Mouse (Mus musculus) adrenal gland, postnatal 14 days (tissue): ENCODE data around the gene Cadps2. TPM values are rescaled to one million over a fixed set of nuclear protein-coding genes. Genes with fewer than 3 reads are reported as not detected.
A peak's percentile ranks its signal among the peaks of the same experiment; 100 is the strongest.

Experiments used
- DNase-seq: peaks from one replicate; pipeline ENCODE4 v3.0.0; 2021; ENCODE audit warnings: mixed read lengths
- long read RNA-seq, 2 experiments: library from polyadenylated mRNA; stranded (forward); transcript quantifications; one replicate each; pipeline ENCODE4 v2.0.0; 2021
- total RNA-seq: library from RNA; stranded (reverse); gene quantifications from 2 replicates; pipeline ENCODE4 v1.2.3, GENCODE M21; 2021

The Cadps2 gene
- 4.0 and 4.4 TPM in 2 replicates for total RNA-seq
- long read RNA-seq, experiment 1, partial matches to known transcripts = 1 of 2 reads
- long read RNA-seq, experiment 1, other reads (novel, unspliced or antisense) = 1 of 2 reads
- long read RNA-seq, experiment 2 = 0 reads

- peak; percentile 79 for DNase-seq
Measured at GRCm38 (mm10) chr6:23839009-23839811, at the start of gene Cadps2. Gene Cadps2, minus strand, starts transcription at chr6:23839421.

- peak; percentile 37 for DNase-seq
Measured at GRCm38 (mm10) chr6:23886418-23886817, 47.2 kb upstream of the Cadps2 start.

- no peak for DNase-seq
Measured at GRCm38 (mm10) chr6:23876765-23877408, 37.7 kb upstream of the Cadps2 start.

GRCm38 (mm10) chr6:23876363-23876762 is 37.1 kb upstream of the Cadps2 start:
- DNase-seq = no peak

- DNase-seq = no peak
Measured at GRCm38 (mm10) chr6:23873812-23874211, 34.6 kb upstream of the Cadps2 start.

- DNase-seq = no peak
Measured at GRCm38 (mm10) chr6:23873231-23873630, 34.0 kb upstream of the Cadps2 start.

- DNase-seq = peak; percentile 9
Measured at GRCm38 (mm10) chr6:23869971-23870370, 30.8 kb upstream of the Cadps2 start.

GRCm38 (mm10) chr6:23866298-23866697 is 27.1 kb upstream of the Cadps2 start:
- no peak for DNase-seq

- DNase-seq = no peak
Measured at GRCm38 (mm10) chr6:23853464-23853863, 14.2 kb upstream of the Cadps2 start.

- DNase-seq = peak; percentile 18
Measured at GRCm38 (mm10) chr6:23840001-23840400, 780 bp upstream of the Cadps2 start.

- peak; percentile 18 for DNase-seq
Measured at GRCm38 (mm10) chr6:23838401-23839008, 716 bp downstream of the Cadps2 start.

- no peak for DNase-seq
Measured at GRCm38 (mm10) chr6:23837631-23838030, 1.6 kb downstream of the Cadps2 start.

GRCm38 (mm10) chr6:23837127-23837526 is 2.1 kb downstream of the Cadps2 start:
- DNase-seq = no peak

GRCm38 (mm10) chr6:23836694-23837093 is 2.5 kb downstream of the Cadps2 start:
- no peak for DNase-seq

GRCm38 (mm10) chr6:23835552-23835951 is 3.7 kb downstream of the Cadps2 start:
- no peak for DNase-seq

GRCm38 (mm10) chr6:23830741-23831140 is 8.5 kb downstream of the Cadps2 start:
- DNase-seq = no peak

GRCm38 (mm10) chr6:23829338-23829737 is 9.9 kb downstream of the Cadps2 start:
- DNase-seq = no peak

GRCm38 (mm10) chr6:23821819-23822218 is 17.4 kb downstream of the Cadps2 start:
- DNase-seq = no peak

GRCm38 (mm10) chr6:23810087-23810486 is 29.1 kb downstream of the Cadps2 start:
- DNase-seq = no peak

GRCm38 (mm10) chr6:23809344-23809743 is 29.9 kb downstream of the Cadps2 start:
- DNase-seq = no peak

GRCm38 (mm10) chr6:23805333-23805732 is 33.9 kb downstream of the Cadps2 start:
- DNase-seq = no peak

- no peak for DNase-seq
Measured at GRCm38 (mm10) chr6:23791822-23792221, 47.4 kb downstream of the Cadps2 start.

- no peak for DNase-seq
Measured at GRCm38 (mm10) chr6:23777641-23778040, 61.6 kb downstream of the Cadps2 start.
